Mouse (Mus musculus) cerebellum, adult 11-12 months (tissue): ENCODE results near the gene Ankle2.

ENCODE experiments used
- DNase-seq: peaks from one replicate; pipeline ENCODE4 v3.0.0; 2022

The Ankle2 gene

GRCm38 (mm10) chr5:110285156-110285555, 54.4 kb downstream of the Ankle2 start:
- no peak for DNase-seq

DNA sequence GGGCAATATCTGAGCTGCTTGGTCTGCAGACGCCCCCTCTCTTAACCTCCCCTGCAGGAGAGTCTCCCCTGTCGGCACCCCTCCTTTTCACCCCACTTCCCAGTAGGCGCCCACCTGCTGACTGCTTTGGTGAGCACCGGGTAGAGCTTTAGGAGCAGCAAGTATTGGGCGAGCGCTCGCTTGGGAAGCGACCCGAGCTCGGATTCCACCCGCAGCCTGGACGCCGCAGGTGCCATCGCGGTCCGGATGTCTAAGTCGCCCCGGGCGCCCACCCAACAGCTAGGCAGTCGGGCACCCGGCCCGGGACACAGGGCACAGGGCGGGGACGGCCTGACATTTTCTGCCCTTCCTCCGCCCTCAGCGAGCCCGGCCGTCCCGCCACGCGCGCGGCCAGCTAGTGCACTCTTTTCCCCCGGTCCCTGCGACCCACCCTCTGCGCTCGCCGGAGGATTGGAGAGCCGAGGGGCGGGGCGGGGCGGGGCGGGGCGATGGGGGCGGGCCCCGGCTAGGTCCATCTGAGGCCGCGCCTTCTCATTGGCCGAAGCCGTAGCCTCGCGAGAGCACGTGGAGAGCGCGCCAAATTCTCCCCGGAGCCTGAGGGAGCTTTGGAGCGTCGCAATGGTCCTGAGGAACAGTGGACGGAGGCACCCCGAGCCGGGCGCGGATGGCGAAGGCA, 55.1 kb downstream of the Ankle2 start, which contains the start of the genes Pxmp2 and Pole:
Pxmp2 (minus strand) TSS at position 417 of the 676 bp plus-strand sequence.
Pole (plus strand) TSS at position 537 of the 676 bp plus-strand sequence.
- peak; percentile 80 for DNase-seq

GRCm38 (mm10) chr5:110286446-110287083, 55.8 kb downstream of the Ankle2 start:
- DNase-seq, result no peak

DNA sequence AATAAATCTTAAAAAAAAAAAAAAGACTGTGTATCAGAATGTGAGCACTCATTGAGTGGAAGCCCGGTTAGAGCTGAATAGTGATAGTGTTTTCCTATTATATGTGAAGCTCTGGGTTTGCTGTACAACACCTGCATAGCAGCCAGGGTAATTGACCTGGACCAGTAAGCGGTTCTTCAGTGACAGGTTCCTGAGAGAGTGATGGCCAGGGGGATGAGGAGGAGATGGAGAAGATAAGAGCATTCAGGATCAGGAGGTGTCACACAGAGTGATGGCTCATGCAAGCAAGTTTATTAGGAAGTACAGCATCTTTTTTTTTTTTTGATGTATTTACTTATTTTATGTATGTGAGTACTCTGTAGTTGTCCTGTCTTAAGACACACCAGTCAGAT, 56.3 kb downstream of the Ankle2 start:
- DNase-seq, result no peak

GRCm38 (mm10) chr5:110291649-110292048, 60.8 kb downstream of the Ankle2 start:
- no peak for DNase-seq

DNA sequence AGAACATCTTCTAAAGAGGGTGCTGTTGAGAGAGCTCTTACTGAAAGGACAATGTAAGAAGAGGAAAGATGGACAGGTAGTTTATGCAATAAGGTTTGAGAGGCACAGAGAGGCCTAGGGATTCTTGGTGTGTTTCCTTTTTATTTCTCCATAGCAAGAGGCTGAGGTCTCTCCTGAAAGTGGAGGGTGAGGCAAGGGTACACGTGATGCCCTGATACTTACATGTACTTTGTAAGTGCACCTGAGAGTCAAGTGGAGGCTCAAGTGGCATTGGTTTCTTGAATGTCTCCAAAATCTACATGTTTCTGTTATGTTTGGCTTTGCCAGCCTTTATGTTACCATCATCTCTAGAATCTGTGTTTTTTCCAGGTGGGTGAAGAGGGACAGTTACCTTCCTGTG, 65.8 kb downstream of the Ankle2 start:
- DNase-seq, result no peak

DNA sequence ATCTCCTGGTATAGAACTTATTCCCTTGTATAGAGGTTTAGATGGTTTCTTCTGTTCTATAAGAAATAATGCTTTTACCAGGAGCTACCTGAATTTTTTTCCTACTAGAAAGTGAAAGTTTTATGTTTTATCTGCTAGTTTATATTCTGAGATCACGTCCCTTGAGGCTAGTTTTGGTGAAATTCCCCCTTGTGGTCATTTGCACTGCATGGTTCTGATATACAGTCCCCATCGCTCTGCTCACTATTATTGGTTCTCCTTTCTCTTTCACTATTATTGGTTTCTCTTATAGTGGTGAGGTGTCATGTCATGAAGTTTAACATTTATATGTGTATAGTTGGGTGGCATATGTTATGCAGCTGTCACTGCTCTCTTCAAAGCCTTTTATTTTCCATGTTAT, 69.8 kb downstream of the Ankle2 start:
- no peak for DNase-seq
